Mouse (Mus musculus): ENCODE measurements at regions not wholly inside any gene's neighbourhood (a gene's known extent, or its start where the extent isn't known, plus 50 kb on each side); places are given as distances from the start of the nearest gene placed in this dataset.

DNA sequence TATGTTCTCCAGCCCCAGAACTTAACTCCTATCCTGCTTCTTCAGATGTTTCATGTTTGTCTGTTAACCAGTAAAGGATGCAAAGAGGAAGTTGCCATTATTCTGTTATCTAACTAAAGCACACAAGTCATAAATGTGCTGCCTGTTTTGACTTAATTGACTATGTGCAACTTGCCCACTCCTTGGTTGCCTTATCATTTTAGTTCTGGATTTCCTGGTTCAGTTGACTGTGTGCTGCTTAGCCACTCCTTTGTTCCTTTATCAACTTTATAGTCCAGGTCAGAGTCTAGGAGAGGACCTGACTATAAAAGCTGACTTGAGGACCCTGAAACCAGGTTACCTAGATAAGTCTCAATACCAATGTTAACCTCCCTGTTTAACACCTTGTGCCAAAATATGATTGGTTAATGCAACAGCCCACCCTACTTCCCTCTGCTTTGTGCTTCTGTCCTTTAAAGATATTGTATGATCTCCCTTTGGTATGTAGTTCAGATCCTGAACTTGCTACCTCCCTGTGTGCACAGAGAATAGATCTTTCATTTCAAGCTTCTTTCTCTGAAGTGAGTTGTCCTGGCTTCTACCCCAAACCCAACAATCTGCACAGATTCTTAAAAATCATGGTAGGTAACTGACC is 721.2 kb upstream of the Lcorl start:
- Histone ChIP-seq H3K4me1 (ENCODE audit: control insufficient read depth, insufficient read depth, low read length) (no peaks in the 10 kb centered on the region), H3K36me3 (replicated peaks; ENCODE audit: control insufficient read depth, insufficient read depth, low read depth, low read length) (no peaks in the 10 kb centered on the region)

DNA sequence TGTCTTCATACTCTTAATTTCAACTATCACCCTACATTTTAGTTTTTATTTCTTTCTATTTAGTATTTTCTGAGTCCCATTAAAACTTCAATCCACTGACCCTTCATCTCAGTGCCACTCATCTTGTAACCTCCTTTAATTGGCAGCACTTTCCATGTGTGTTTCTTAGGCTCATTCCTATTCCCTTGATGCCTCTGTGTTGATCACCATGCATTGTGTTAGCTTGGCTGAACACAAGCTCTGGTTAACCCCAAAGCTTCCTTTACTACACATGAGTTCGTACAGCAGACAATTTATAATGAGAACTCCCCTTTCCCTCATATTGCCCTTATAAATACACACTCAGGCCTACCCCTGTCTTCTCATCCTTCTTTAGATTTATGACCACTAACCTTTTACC is 716.5 kb upstream of the Lcorl start:
- Histone ChIP-seq H3K27me3 (ENCODE audit: control insufficient read depth, insufficient read depth, low read length) (no peaks in the 10 kb centered on the region), H3K36me3 (replicated peaks; ENCODE audit: control insufficient read depth, insufficient read depth, low read depth, low read length) (no peaks in the 10 kb centered on the region), H3K4me3 (ENCODE audit: low read depth, low read length) (no peak overlapping the region), H3K27ac (replicated peaks; ENCODE audit: low read depth, low read length) (no peak overlapping the region), H3K4me2 (ENCODE audit: low read depth, low read length) (no peak overlapping the region), H3K9me3 (replicated peaks; ENCODE audit: control insufficient read depth, low read length) (no peaks in the 10 kb centered on the region), H3K9ac (replicated peaks; ENCODE audit: low read length) (no peak overlapping the region), H3K4me1 (ENCODE audit: control insufficient read depth, insufficient read depth, low read length) (no peaks in the 10 kb centered on the region)
- WGBS, result 65% methylated on average over 1 of the region's 1 CpGs
- DNase-seq (ENCODE audit: low spot score) (no peak), ATAC-seq (replicated peaks; ENCODE audit: insufficient number of reproducible peaks, low FRiP score, low TSS enrichment, low read depth) (no peak)

More for the DNA sequence above, 721.2 kb upstream of the Lcorl start:
- H3K4me2 ChIP-seq (ENCODE audit: low read depth, low read length), result no peak overlapping the region
- H3K4me3 ChIP-seq (ENCODE audit: low read depth, low read length), result no peak overlapping the region
- H3K9ac ChIP-seq (replicated peaks; ENCODE audit: low read length), result no peak overlapping the region
- no peak for ATAC-seq (replicated peaks; ENCODE audit: insufficient number of reproducible peaks, low FRiP score, low TSS enrichment, low read depth)
- H3K9me3 ChIP-seq (replicated peaks; ENCODE audit: control insufficient read depth, low read length), result no peaks in the 10 kb centered on the region
- no peak for DNase-seq (ENCODE audit: low spot score)
- H3K27me3 ChIP-seq (ENCODE audit: control insufficient read depth, insufficient read depth, low read length), result no peaks in the 10 kb centered on the region
- no peak overlapping the region for H3K27ac ChIP-seq (replicated peaks; ENCODE audit: low read depth, low read length)

DNA sequence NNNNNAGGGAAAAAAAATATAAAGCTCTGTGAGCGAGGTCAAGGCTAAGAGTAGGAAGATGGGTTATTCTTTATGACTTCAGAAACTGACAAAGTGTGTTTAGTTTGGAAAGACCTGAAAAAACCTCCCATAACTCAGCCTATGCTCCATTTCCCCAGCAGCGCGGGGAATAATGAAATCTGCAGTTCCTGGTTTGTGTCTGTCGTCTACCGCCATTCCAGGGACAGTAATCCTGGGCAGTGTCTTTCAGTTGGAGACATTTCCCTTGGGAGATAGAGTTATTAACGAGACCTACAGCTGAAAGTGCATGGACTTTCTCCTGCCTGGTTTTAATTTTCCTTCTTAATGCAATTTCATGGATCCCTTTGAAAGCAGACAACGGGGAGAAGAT is 715.9 kb upstream of the Lcorl start:
- Histone ChIP-seq H3K4me2 (ENCODE audit: low read depth, low read length) (no peak overlapping the region), H3K27ac (replicated peaks; ENCODE audit: low read depth, low read length) (no peak overlapping the region), H3K4me1 (ENCODE audit: control insufficient read depth, insufficient read depth, low read length) (no peaks in the 10 kb centered on the region), H3K4me3 (ENCODE audit: low read depth, low read length) (no peak overlapping the region), H3K36me3 (replicated peaks; ENCODE audit: control insufficient read depth, insufficient read depth, low read depth, low read length) (no peaks in the 10 kb centered on the region), H3K27me3 (ENCODE audit: control insufficient read depth, insufficient read depth, low read length) (no peaks in the 10 kb centered on the region), H3K9ac (replicated peaks; ENCODE audit: low read length) (no peak overlapping the region), H3K9me3 (replicated peaks; ENCODE audit: control insufficient read depth, low read length) (no peaks in the 10 kb centered on the region)
- WGBS, result 58% methylated on average over 7 of the region's 7 CpGs
- ATAC-seq (replicated peaks; ENCODE audit: insufficient number of reproducible peaks, low FRiP score, low TSS enrichment, low read depth), result no peak
- DNase-seq (ENCODE audit: low spot score), result peak; percentile 43

DNA sequence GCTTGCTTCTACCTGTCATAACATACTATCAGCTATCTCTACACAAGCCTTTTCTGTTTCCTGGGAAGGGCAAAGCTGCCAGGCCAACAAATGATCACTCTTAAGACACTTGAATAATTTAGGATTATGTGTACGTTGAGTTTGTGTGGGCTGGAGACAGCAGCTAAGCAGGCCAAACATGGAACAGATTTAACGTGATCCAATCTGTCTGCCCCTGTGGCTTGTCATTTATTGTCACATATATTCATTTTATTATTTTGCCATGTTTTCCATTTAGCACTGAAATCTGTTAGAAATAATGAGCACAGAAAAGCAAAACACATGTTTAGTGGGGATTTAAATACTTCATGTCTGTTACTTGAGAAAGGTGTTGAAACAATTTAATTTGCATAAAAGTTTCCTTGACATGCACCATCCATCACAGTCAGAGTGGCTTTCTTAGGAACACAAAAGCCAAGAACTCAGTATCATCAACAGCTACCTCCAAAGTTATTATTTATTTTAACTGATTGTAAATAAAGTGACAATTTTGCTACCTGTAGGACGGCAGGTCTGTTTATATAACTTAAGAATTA is 699.4 kb upstream of the Lcorl start:
- ATAC-seq (replicated peaks; ENCODE audit: insufficient number of reproducible peaks, low FRiP score, low TSS enrichment, low read depth) (no peak), DNase-seq (ENCODE audit: low spot score) (no peak)
- no peak overlapping the region for H3K4me2 ChIP-seq (ENCODE audit: low read depth, low read length)
- no peaks in the 10 kb centered on the region for H3K4me1 ChIP-seq (ENCODE audit: control insufficient read depth, insufficient read depth, low read length)
- H3K9me3 ChIP-seq (replicated peaks; ENCODE audit: control insufficient read depth, low read length), result no peaks in the 10 kb centered on the region
- no peak overlapping the region for H3K9ac ChIP-seq (replicated peaks; ENCODE audit: low read length)
- WGBS, result 81% methylated on average over 3 of the region's 3 CpGs
- H3K4me3 ChIP-seq (ENCODE audit: low read depth, low read length), result no peak overlapping the region
- no peaks in the 10 kb centered on the region for H3K36me3 ChIP-seq (replicated peaks; ENCODE audit: control insufficient read depth, insufficient read depth, low read depth, low read length)
- H3K27me3 ChIP-seq (ENCODE audit: control insufficient read depth, insufficient read depth, low read length), result no peaks in the 10 kb centered on the region
- H3K27ac ChIP-seq (replicated peaks; ENCODE audit: low read depth, low read length), result no peak overlapping the region

DNA sequence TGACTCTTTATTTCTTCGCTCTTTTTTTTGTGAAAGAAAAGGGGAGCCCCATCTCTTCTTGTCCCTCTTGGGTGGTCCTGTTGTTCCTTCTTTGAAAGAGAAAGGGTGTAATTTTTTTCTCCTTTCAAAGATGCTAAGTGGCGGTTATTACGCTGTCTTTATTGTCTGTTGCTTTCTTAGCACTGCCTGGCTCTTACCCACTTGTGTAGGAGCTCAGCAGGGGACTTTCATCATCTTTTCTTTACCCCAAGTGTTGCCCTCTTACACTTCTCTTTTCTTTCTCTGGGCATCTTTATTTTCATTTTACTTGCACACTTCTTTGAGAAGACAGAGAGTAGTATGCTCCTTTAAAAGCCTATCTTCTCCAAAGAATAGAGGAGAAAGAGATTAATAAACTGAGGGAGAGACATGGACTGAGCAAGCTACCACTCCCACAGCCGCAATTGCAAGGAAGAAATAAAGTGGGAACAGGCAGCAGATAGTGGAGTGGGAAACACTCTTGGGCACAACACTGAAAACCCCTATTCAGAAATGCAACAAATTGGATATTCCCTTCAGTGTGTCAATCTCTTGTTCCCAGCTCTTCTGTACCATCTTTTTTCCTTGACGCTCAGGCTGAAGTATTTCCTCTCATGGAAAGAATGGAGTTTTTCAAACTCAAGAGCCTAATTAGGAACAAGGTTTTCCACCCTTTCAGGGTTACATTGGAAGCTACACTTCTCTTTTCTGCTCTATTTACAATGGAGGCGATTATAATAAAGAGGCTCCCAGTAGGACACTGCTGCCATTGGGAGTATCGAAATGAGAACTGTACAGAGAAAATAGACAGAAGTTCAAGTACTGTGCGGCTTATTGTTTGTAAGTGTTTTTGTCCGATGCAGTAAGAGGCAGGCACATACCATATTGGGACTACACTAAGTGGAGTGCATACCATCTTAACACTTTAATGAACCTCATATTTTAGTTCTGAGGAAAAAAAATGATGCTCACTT is 684.2 kb upstream of the Lcorl start:
- DNase-seq (ENCODE audit: low spot score) (peak; percentile 14), ATAC-seq (replicated peaks; ENCODE audit: insufficient number of reproducible peaks, low FRiP score, low TSS enrichment, low read depth) (peak; percentile 73)
- no peaks in the 10 kb centered on the region for H3K27me3 ChIP-seq (ENCODE audit: control insufficient read depth, insufficient read depth, low read length)
- H3K9me3 ChIP-seq (replicated peaks; ENCODE audit: control insufficient read depth, low read length), result no peaks in the 10 kb centered on the region
- H3K36me3 ChIP-seq (replicated peaks; ENCODE audit: control insufficient read depth, insufficient read depth, low read depth, low read length), result no peaks in the 10 kb centered on the region
- no peaks in the 10 kb centered on the region for H3K4me1 ChIP-seq (ENCODE audit: control insufficient read depth, insufficient read depth, low read length)
- WGBS, result 73% methylated on average over 9 of the region's 9 CpGs
- no peak overlapping the region for H3K4me3 ChIP-seq (ENCODE audit: low read depth, low read length)
- H3K9ac ChIP-seq (replicated peaks; ENCODE audit: low read length), result no peak overlapping the region
- H3K4me2 ChIP-seq (ENCODE audit: low read depth, low read length), result no peak overlapping the region
- no peak overlapping the region for H3K27ac ChIP-seq (replicated peaks; ENCODE audit: low read depth, low read length)

All from embryonic facial prominence, embryonic 11.5 days (tissue).